Mouse (Mus musculus): ENCODE data around the gene Cyp4a31. TPM values are rescaled to one million over a fixed set of nuclear protein-coding genes. Genes with fewer than 3 reads are reported as not detected.
"Not testable (repeated sequence)": the region's sequence is repeated elsewhere in the genome, so short reads cannot be mapped to it uniquely, and the experiment has no call there.

The Cyp4a31 gene
- 1.5 TPM in 1 of 2 replicates, not detected in the other for polyA plus RNA-seq (2011; ENCODE audit: insufficient read depth, insufficient read length, low replicate concordance, missing spikeins)

DNA sequence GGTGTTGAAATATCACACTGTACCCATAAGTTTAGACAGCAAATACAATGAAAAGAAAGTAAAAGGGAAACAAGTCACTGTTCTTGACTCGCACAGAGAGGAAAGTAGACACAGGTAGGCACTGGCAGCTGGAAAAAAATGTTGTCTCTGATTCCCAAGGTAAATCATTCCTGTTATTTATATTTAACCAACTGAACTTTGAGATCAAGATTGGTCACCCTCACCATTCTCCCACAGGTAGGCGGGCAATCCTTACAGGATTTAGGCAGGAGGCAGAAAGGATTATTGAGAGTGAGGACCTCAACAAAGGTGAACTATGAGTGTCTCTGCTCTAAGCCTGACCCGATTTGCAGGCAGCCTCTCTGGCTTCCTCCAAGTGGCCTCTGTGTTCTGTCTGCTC lies at the start of gene Cyp4a31:
Gene Cyp4a31, plus strand, starts transcription at position 249 of the 400 bp plus-strand sequence.
- WGBS, result 77% methylated on average over 3 of the region's 3 CpGs
- TF ChIP-seq POLR2A (IDR thresholded peaks at IDR 0.05; ENCODE audit: borderline replicate concordance, control insufficient read depth, low read depth, low read length) (no peak), CTCF (IDR thresholded peaks at IDR 0.05; ENCODE audit: control insufficient read depth, insufficient read depth, low read length) (no peak)
- Histone ChIP-seq H3K27ac (ENCODE audit: control insufficient read depth, insufficient read depth, low read depth, low read length, poor library complexity) (no peak within 1 kb of the TSS), H3K4me3 (replicated peaks; ENCODE audit: control insufficient read depth, low read depth, low read length) (no peak within 1 kb of the TSS), H3K4me1 (ENCODE audit: control insufficient read depth, insufficient read depth, low read length) (no peaks in the 10 kb centered on the region)

DNA sequence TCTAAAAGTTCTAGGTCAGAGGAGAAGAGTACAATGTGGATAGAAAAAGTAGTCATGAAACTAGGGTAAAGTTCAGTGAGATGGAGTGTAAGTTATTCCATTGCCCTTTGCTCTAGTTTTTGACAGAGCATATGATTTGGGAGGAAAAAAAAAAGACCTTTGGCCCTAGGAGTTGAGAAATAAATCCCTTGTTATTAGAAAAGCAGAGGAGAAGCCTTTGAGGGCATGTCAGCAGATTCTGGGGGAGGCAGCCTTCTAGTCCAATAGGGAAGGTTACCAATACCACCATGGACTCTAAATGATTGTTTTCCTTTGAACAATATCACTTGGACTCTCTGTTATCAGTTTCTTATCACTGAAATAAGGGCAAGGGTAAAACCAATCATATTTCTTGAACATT lies 49.5 kb upstream of the Cyp4a31 start:
- H3K27ac ChIP-seq (ENCODE audit: control insufficient read depth, insufficient read depth, low read depth, low read length, poor library complexity); H3K4me3 ChIP-seq (replicated peaks; ENCODE audit: control insufficient read depth, low read depth, low read length); H3K4me1 ChIP-seq (ENCODE audit: control insufficient read depth, insufficient read depth, low read length): not testable (repeated sequence)

- 80% methylated on average over 5 of the region's 5 CpGs for WGBS
- H3K4me1 ChIP-seq (ENCODE audit: control insufficient read depth, insufficient read depth, low read length); H3K4me3 ChIP-seq (replicated peaks; ENCODE audit: control insufficient read depth, low read depth, low read length); H3K27ac ChIP-seq (ENCODE audit: control insufficient read depth, insufficient read depth, low read depth, low read length, poor library complexity): not testable (repeated sequence)
These were observed 45.4 kb upstream of the Cyp4a31 start, which contains the start of gene Cyp4a10 for GRCm38 (mm10) chr4:115518000-115518399. TSS of gene Cyp4a10 (plus strand) at chr4:115518264.

GRCm38 (mm10) chr4:115519444-115519843 lies 44.0 kb upstream of the Cyp4a31 start:
- H3K27ac ChIP-seq (ENCODE audit: control insufficient read depth, insufficient read depth, low read depth, low read length, poor library complexity), result no peak overlapping the region
- no peaks in the 10 kb centered on the region for H3K4me1 ChIP-seq (ENCODE audit: control insufficient read depth, insufficient read depth, low read length)
- H3K4me3 ChIP-seq (replicated peaks; ENCODE audit: control insufficient read depth, low read depth, low read length), result no peak overlapping the region
- TF ChIP-seq CTCF (IDR thresholded peaks at IDR 0.05; ENCODE audit: control insufficient read depth, insufficient read depth, low read length), result no peak
- no peak for TF ChIP-seq POLR2A (IDR thresholded peaks at IDR 0.05; ENCODE audit: borderline replicate concordance, control insufficient read depth, low read depth, low read length)
- WGBS, result 47% methylated on average over 4 of the region's 4 CpGs

GRCm38 (mm10) chr4:115521766-115522165 lies 41.7 kb upstream of the Cyp4a31 start:
- Histone ChIP-seq H3K4me3 (replicated peaks; ENCODE audit: control insufficient read depth, low read depth, low read length) (no peak overlapping the region), H3K4me1 (ENCODE audit: control insufficient read depth, insufficient read depth, low read length) (no peaks in the 10 kb centered on the region), H3K27ac (ENCODE audit: control insufficient read depth, insufficient read depth, low read depth, low read length, poor library complexity) (no peak overlapping the region)
- no peak for TF ChIP-seq CTCF (IDR thresholded peaks at IDR 0.05; ENCODE audit: control insufficient read depth, insufficient read depth, low read length)
- no peak for TF ChIP-seq POLR2A (IDR thresholded peaks at IDR 0.05; ENCODE audit: borderline replicate concordance, control insufficient read depth, low read depth, low read length)
- WGBS, result 93% methylated on average over 2 of the region's 2 CpGs

GRCm38 (mm10) chr4:115545101-115545500 lies 18.3 kb upstream of the Cyp4a31 start:
- H3K4me1 ChIP-seq (ENCODE audit: control insufficient read depth, insufficient read depth, low read length), result no peaks in the 10 kb centered on the region
- H3K4me3 ChIP-seq (replicated peaks; ENCODE audit: control insufficient read depth, low read depth, low read length), result no peak overlapping the region
- WGBS, result 40% methylated on average over 1 of the region's 1 CpGs
- no peak for TF ChIP-seq POLR2A (IDR thresholded peaks at IDR 0.05; ENCODE audit: borderline replicate concordance, control insufficient read depth, low read depth, low read length)
- TF ChIP-seq CTCF (IDR thresholded peaks at IDR 0.05; ENCODE audit: control insufficient read depth, insufficient read depth, low read length), result no peak
- H3K27ac ChIP-seq (ENCODE audit: control insufficient read depth, insufficient read depth, low read depth, low read length, poor library complexity), result no peak overlapping the region

DNA sequence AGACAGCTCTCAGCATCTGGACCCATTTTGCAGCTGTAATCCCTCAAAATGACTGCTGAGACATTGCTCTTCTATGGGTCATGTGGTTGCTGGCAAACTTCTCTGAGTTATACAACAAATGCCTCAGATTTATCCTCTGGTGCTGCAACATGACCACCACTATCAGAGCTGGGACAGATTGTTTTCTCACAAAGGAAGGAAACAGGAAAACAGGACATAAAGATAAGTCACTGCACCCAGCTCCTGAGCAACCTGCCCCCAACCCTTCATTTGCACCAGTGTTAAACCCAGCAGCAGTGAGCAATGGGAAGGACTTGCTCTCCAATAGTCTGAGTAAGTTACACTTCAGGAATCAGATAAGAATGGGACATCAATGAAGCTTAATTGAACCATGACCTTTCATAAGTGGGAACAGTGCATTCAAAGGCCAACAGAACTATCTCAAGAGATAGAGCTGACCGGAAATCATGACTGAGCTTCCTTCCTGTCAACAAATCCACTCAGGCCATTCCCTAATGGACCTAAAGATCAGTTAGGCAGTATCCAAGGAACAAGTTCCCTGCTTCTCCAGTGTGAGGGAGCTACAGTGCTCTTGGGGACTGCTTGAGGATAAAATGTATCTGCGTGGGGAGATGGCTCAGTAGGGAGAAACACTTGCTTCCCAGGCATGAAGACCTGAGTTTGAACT lies 17.2 kb upstream of the Cyp4a31 start:
- no peaks in the 10 kb centered on the region for H3K4me1 ChIP-seq (ENCODE audit: control insufficient read depth, insufficient read depth, low read length)
- H3K27ac ChIP-seq (ENCODE audit: control insufficient read depth, insufficient read depth, low read depth, low read length, poor library complexity), result no peak overlapping the region
- H3K4me3 ChIP-seq (replicated peaks; ENCODE audit: control insufficient read depth, low read depth, low read length), result no peak overlapping the region
- TF ChIP-seq CTCF (IDR thresholded peaks at IDR 0.05; ENCODE audit: control insufficient read depth, insufficient read depth, low read length) (no peak), POLR2A (IDR thresholded peaks at IDR 0.05; ENCODE audit: borderline replicate concordance, control insufficient read depth, low read depth, low read length) (no peak)
- WGBS, result 50% methylated on average over 2 of the region's 2 CpGs

DNA sequence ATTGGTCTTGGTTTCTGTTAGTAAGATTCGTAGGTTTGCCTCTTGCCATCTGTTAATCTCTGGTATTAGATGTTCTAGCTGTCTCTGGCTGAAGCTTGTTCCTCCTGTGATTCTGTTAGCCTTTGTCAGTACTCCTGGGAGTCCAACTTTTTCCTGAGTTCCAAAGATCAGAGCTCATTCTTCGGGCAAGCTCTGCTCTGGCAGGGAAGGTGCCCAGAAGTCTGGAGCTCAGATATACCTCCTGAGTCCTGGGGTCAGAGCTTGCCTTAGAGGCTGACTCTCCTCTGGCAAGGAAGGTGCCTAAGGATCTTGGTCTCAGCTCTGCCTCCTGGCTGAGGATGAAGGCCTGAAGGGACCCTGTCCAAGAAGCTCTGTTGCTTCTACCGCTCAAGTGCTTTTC lies 10.7 kb upstream of the Cyp4a31 start:
- no peak overlapping the region for H3K4me3 ChIP-seq (replicated peaks; ENCODE audit: control insufficient read depth, low read depth, low read length)
- H3K4me1 ChIP-seq (ENCODE audit: control insufficient read depth, insufficient read depth, low read length), result no peaks in the 10 kb centered on the region
- 80% methylated on average over 3 of the region's 3 CpGs for WGBS
- TF ChIP-seq POLR2A (IDR thresholded peaks at IDR 0.05; ENCODE audit: borderline replicate concordance, control insufficient read depth, low read depth, low read length) (no peak), CTCF (IDR thresholded peaks at IDR 0.05; ENCODE audit: control insufficient read depth, insufficient read depth, low read length) (no peak)
- H3K27ac ChIP-seq (ENCODE audit: control insufficient read depth, insufficient read depth, low read depth, low read length, poor library complexity), result no peak overlapping the region

DNA sequence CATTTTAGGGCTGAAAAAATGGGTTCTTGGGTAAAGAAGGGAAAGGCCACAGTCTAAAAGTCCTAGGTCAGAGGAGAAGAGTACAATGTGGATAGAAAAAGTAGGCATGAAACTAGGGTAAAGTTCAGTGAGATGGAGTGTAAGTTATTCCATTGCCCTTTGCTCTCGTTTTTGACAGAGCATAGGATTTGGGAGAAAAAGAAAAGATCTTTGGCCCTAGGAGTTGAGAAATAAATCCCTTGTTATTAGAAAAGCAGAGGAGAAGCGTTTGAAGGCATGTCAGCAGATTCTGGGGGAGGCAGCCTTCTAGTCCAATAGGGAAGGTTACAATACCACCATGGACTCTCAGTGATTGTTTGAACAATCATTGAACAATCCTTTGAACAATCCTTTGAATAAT lies 7.9 kb upstream of the Cyp4a31 start:
- no peak overlapping the region for H3K27ac ChIP-seq (ENCODE audit: control insufficient read depth, insufficient read depth, low read depth, low read length, poor library complexity)
- H3K4me3 ChIP-seq (replicated peaks; ENCODE audit: control insufficient read depth, low read depth, low read length), result no peak overlapping the region
- TF ChIP-seq CTCF (IDR thresholded peaks at IDR 0.05; ENCODE audit: control insufficient read depth, insufficient read depth, low read length), result no peak
- no peak for TF ChIP-seq POLR2A (IDR thresholded peaks at IDR 0.05; ENCODE audit: borderline replicate concordance, control insufficient read depth, low read depth, low read length)
- WGBS, result 62% methylated on average over 2 of the region's 2 CpGs
- H3K4me1 ChIP-seq (ENCODE audit: control insufficient read depth, insufficient read depth, low read length), result no peaks in the 10 kb centered on the region

Measured in bone marrow, adult 2 months (tissue).